Mouse (Mus musculus) heart, adult 2 months (tissue): ENCODE results near the gene Sowaha.

Experiments
- CTCF ChIP-seq: fragments of 200-600 bp; IDR thresholded peaks from 2 replicates; pipeline ENCODE4 v1.8.1; 2022; ENCODE audit warnings: antibody characterized with exemption, mild to moderate bottlenecking, moderate library complexity
- EP300 ChIP-seq: fragments of 200-500 bp; IDR thresholded peaks from 2 replicates; pipeline ENCODE4 v1.6.1; 2011; ENCODE audit warnings: low read depth, low read length, control low read depth; ENCODE audit not compliant: insufficient read depth
- POLR2A ChIP-seq: fragments of 200-500 bp; IDR thresholded peaks from 2 replicates; pipeline ENCODE4 v1.6.1; 2011; ENCODE audit warnings: mild to moderate bottlenecking, low read depth, low read length, control low read depth; ENCODE audit not compliant: insufficient read depth

DNA sequence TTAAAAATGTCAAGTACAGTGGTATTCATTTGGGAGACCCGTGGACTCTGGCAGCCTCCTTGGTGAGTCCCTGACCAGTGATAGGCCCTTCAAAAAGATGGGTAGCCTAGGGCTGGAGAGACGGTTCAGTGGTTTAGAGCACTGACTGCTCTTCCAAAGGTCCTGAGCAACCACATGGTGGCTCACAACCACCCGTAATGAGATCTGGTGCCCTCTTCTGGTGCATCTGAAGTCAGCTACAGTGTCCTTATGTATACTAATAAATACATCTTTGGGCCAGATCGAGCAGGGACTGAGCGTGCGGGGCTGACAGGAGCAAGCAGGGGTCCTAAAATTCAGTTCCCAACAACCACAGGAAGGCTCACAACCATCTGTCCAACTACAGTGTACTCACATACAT is 36.2 kb downstream of the Sowaha start:
- TF ChIP-seq EP300 (no peak), CTCF (peak; percentile 69), POLR2A (no peak)
